5 mouse cellular contexts compared by ENCODE assay signal in genomic region chr5:22514231-22514630, GRCm38 (mm10). TPM values are rescaled to one million over a fixed set of nuclear protein-coding genes. Genes with fewer than 3 reads are reported as not detected.
DNase-seq lines count a peak whose midpoint lies in the region; ATAC-seq and TF ChIP-seq lines count a peak whose summit lies in the region.
"Not testable (repeated sequence)": the region's sequence is repeated elsewhere in the genome, so short reads cannot be mapped to it uniquely, and the experiment has no call there.

No protein-coding gene starts in this region.

- H3K4me1 ChIP-seq in liver, embryonic 13.5 days (replicated peaks); liver, embryonic 15.5 days (replicated peaks); liver, postnatal 0 days (ENCODE audit: insufficient read depth): not testable (repeated sequence)

- TF ChIP-seq EP300 in liver, postnatal 0 days (IDR thresholded peaks at IDR 0.05; ENCODE audit: low read depth) = not testable (repeated sequence)

- not testable (repeated sequence) for TF ChIP-seq CTCF in liver, postnatal 0 days (IDR thresholded peaks at IDR 0.05; ENCODE audit: low read depth)

- not testable (repeated sequence) for H3K27me3 ChIP-seq in liver, embryonic 13.5 days; liver, embryonic 15.5 days; liver, postnatal 0 days (ENCODE audit: insufficient read depth, low read length)

- no CpG with 5 or more reads among the region's 7 CpGs for WGBS in liver, embryonic 13.5 days (ENCODE audit: insufficient replicate concordance)
- no CpG with 5 or more reads among the region's 7 CpGs for WGBS in liver, embryonic 15.5 days (ENCODE audit: insufficient replicate concordance)
- WGBS in liver, postnatal 0 days (ENCODE audit: insufficient replicate concordance) = no CpG with 5 or more reads among the region's 7 CpGs

- H3K4me3 ChIP-seq in liver, embryonic 13.5 days (replicated peaks); liver, embryonic 15.5 days (replicated peaks); liver, postnatal 0 days (ENCODE audit: low read depth, low read length): not testable (repeated sequence)

- not testable (repeated sequence) for H3K4me2 ChIP-seq in liver, embryonic 13.5 days; liver, embryonic 15.5 days; liver, postnatal 0 days (ENCODE audit: low read depth, low read length)

- peaks cover 40% of the 10 kb centered on the region for H3K36me3 ChIP-seq in liver, embryonic 13.5 days
- peaks cover 42% of the 10 kb centered on the region for H3K36me3 ChIP-seq in liver, embryonic 15.5 days (replicated peaks)
- peaks cover 15% of the 10 kb centered on the region for H3K36me3 ChIP-seq in liver, postnatal 0 days (replicated peaks; ENCODE audit: insufficient read depth, low read length)

- ATAC-seq in granulocyte monocyte progenitor cell, adult 5-6 weeks (replicated peaks; ENCODE audit: poor library complexity, severe bottlenecking) = peak; percentile 25
- peak; percentile 52 for ATAC-seq in liver, embryonic 13.5 days (ENCODE audit: low read depth)
- peak; percentile 58 for ATAC-seq in liver, embryonic 15.5 days (ENCODE audit: insufficient read depth)
- peak; percentile 76 for ATAC-seq in liver, postnatal 0 days
- ATAC-seq in megakaryocyte progenitor cell, adult 5-6 weeks (replicated peaks; ENCODE audit: poor library complexity) = 0 out of 2 replicates have a peak, but pooled peaks have one; percentile 29

- H3K27ac ChIP-seq in liver, embryonic 13.5 days; liver, embryonic 15.5 days (replicated peaks); liver, postnatal 0 days (ENCODE audit: low read depth): not testable (repeated sequence)

- DNase-seq in liver, embryonic 13.5 days; liver, postnatal 0 days: not testable (repeated sequence)

- not testable (repeated sequence) for H3K9me3 ChIP-seq in liver, embryonic 13.5 days (replicated peaks); liver, embryonic 15.5 days (replicated peaks); liver, postnatal 0 days (ENCODE audit: low read length)

- H3K9ac ChIP-seq in liver, embryonic 13.5 days; liver, embryonic 15.5 days; liver, postnatal 0 days (replicated peaks): not testable (repeated sequence)

RNA-seq across cellular contexts. Expression of gene Orc5, which starts 36.0 kb away (rescaled TPM):
- total RNA-seq in granulocyte monocyte progenitor cell, adult 5-6 weeks (2014; fragmentation: Nextera tagmentation) = 23.5 and 27.6 TPM in 2 replicates
- total RNA-seq in granulocyte monocyte progenitor cell, adult 5-6 weeks (2017) = 29.4 and 32.6 TPM in 2 replicates
- polyA plus RNA-seq in liver, embryonic 13.5 days (2015; fragmentation: Nextera tagmentation; extraction: Ambion mirVana) = 63.0 and 76.5 TPM in 2 replicates
- polyA plus RNA-seq in liver, embryonic 15.5 days (2015; fragmentation: Nextera tagmentation; extraction: Ambion mirVana) = 47.0 and 49.4 TPM in 2 replicates
- 26.0 and 26.3 TPM in 2 replicates for polyA plus RNA-seq in liver, postnatal 0 days (2015; fragmentation: Nextera tagmentation; extraction: Ambion mirVana)
- total RNA-seq in megakaryocyte progenitor cell, adult 5-6 weeks (2015) = 34.9 and 35.3 TPM in 2 replicates
- 30.3 and 33.4 TPM in 2 replicates for total RNA-seq in megakaryocyte progenitor cell, adult 5-6 weeks (2017)

Comparison
In these comparisons a context has a peak if more than half of its experiments do, and no peak if none do; other contexts are left out.
1. ATAC-seq: peak in every context shown above with its lines; median percentile 76 in liver, postnatal 0 days; 58 in liver, embryonic 15.5 days; 52 in liver, embryonic 13.5 days; 29 in megakaryocyte progenitor cell, adult 5-6 weeks; 25 in granulocyte monocyte progenitor cell, adult 5-6 weeks.